Mouse (Mus musculus) thymus, postnatal 36 days (tissue): Measurements from ENCODE around the gene Rps2.
A peak's percentile ranks its signal among the peaks of the same experiment; 100 is the strongest.
"Not testable (repeated sequence)": the region's sequence is repeated elsewhere in the genome, so short reads cannot be mapped to it uniquely, and the experiment has no call there.

Experiments
- DNase-seq, 2 experiments: peaks; one replicate each; pipeline ENCODE4 v3.0.0; 2022; ENCODE audit warnings: mixed read lengths in 2 of 2

The Rps2 gene

DNA sequence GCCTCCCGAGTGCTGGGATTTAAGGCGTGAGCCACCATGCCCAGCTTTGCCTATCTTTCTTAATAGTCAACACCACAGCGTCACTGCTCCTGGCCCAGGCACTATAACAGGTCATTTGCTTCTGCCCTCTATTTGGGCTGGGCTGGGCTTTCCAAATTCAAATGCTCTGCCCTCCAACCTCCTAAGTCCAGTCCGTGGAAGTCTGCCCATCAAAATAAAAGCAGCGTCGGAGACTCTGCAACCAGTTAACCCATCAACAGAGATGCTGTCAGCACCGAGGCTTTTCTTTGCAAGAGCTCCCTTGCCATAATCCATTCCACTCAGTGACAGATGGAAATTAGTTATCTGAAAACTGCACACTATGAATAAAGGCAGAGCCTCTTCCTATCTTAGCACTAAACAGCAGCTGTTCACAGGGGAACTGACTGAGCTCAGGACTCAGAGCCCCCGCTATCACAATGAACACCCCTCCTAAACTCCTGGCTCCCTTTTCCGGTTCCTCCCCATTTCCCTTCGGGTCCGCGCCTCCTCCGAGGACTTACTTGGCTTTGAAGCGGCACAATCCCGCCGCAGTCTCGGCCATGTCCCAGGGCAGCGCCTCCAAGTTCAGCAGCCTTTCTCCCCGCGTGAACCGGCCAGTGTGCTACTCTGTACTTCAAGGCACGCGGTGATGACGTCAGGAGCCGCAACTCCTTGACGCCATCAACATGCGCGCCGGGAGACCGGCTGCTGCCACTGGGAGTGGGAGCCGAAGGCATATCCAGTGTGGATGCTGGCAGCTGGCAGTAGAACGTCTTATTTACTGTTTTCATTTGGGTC, 10.7 kb upstream of the Rps2 start, which contains the start of gene Tbl3:
Gene Tbl3 (minus strand): TSS at position 679 of the 819 bp plus-strand sequence.
- peak; percentile 89 for DNase-seq

DNA sequence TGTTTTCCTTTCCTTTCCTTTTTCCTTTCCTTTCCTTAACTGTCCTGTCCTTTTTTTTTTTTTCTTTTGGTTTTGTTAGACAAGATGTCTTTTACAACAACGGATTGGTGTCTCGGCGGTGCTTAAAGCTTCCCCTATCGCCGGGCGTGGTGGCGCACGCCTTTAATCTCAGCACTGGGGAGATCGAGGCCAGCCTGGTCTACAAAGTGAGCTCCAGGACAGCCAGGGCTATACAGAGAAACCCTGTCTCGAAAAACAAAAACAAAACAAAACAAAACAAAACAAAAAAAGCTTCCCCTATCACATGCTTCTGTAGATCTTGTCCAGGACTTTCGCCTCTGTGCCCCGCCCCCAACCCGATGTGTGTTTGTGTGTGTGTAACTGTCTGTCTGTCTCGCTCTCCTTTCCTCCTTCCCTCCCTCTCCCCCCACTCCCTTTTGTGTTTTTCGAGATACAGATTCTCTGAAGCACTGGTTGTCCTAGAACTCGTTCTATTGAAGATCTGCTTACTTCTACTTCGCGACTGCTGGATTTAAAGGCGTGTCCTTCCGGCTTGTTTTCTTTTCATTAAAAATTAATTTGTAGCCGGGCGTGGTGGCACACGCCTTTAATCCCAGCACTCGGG, 10.0 kb upstream of the Rps2 start:
- no peak for DNase-seq

DNA sequence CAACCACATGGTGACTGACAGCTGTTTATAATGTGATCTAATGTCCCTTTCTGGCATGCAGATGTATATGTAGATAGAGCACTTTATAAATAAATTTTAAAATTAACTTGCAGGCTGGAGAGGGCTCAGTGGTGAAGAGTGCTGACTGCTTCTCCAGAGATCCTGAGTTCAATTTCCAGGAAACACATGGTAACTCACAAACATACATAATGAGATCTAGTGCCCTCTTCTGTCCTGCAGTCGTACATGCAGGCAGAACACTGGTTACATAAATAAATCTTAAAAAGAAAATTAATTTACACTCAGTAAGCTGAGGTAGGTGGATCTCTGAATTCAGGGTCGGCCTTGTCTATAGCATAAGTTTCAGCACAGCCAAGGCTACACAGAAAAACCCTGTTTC, 9.3 kb upstream of the Rps2 start:
- no peak for DNase-seq

DNA sequence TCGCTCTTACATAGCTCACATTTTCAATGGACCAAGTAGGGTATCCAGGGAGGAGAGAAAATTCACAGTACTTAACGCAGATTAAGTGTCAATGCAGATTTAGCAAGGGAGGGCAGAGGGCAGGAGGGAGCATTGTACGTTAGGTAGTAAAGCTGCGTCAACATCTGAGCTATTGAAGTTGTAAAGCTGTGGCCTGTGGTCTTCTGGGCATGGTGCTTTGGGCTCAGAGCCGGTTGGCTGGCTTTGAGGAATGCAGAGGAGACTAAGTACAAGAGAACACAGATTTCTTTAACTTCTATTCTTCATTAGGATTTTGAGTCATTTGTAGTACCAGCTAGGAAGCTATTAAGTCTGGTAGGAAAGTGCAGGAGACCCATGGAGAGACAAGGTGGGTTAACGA, 2.4 kb upstream of the Rps2 start:
- no peak for DNase-seq

GRCm38 (mm10) chr17:24716166-24716682, 1.7 kb upstream of the Rps2 start:
- no peak for DNase-seq

- not testable (repeated sequence) for DNase-seq
These were observed 1.0 kb downstream of the Rps2 start for GRCm38 (mm10) chr17:24718938-24719337.

GRCm38 (mm10) chr17:24719494-24720222, 1.7 kb downstream of the Rps2 start:
- DNase-seq: peak; percentile 95 to 98

GRCm38 (mm10) chr17:24720616-24721015, 2.7 kb downstream of the Rps2 start:
- DNase-seq: not testable (repeated sequence)

- not testable (repeated sequence) for DNase-seq
These were observed 3.6 kb downstream of the Rps2 start for GRCm38 (mm10) chr17:24721383-24721955.

DNA sequence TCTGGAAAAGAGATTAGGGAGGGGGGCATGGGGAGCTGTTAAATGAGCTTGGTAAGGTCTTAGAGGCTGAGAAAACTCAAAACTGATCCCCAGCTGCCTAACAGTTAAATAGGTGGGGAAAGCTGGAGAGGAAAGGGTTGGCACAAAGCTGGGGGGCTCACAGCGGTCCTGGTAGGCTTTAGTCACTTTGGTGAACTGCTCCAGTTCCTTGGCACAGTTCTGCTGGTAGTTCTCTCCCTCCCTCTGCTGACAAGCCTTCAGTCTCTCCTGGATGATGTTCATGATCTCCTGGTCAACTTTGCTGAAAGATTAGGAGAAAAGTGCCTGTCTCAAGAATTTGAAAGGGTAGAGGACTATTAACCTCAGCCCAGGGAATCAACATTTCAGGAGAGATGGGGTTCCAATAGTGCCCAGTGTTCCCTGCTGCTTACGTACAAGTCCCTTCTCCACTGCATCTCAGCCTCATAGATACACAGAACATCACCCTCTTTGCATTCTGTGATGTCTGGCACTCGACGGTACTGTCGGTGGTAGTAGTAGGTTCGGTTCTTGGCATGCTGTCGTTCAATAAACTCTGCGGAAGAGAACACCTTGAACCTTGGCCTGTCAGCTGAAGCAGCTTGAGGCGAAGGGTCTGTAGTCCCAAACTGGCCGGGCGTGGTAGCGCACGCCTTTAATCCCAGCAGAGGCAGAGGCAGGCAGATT, 4.5 kb downstream of the Rps2 start:
- no peak for DNase-seq

- DNase-seq: no peak
These were observed 5.4 kb downstream of the Rps2 start for GRCm38 (mm10) chr17:24723122-24723880.

DNA sequence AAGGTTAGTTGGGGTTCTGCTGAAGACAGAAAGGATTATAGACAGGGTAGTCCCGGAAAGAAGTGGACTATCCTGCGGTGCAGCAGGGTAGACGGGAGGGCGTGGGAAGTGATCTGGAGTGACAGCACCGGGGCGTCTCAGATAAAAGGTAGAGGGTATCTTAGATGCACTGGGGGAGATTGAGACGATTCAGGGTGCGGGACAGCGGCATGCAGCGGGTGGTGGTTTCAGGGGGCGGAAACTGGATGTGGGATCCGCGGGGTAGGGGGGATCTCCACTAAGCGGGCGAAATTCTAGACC, 5.9 kb downstream of the Rps2 start:
- DNase-seq: no peak

DNA sequence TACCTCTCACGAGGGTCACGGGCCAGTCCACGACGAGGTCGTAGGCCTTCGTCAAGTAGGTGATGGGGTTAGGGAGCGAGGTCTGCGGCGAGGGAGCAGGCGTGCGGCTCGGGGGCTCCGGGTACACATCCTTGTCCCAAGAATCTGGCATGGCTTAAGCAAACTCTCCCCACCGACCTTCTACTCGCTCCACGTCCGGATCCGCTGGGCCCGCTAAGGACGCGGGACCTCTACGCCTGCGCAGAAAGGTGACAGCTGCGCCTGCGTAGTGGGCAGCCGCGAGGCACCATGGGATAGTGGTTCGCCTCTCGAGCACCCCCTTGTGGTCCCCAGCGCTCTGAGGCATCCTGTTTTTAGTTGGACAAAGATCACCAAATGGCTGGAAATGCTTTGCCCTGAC, 6.3 kb downstream of the Rps2 start, which contains the start of gene Ndufb10:
Gene Ndufb10 (minus strand): TSS at position 295 of the 400 bp plus-strand sequence.
- DNase-seq: peak; percentile 93 to 95

- no peak for DNase-seq
These were observed 7.9 kb downstream of the Rps2 start for GRCm38 (mm10) chr17:24725637-24726390.

DNA sequence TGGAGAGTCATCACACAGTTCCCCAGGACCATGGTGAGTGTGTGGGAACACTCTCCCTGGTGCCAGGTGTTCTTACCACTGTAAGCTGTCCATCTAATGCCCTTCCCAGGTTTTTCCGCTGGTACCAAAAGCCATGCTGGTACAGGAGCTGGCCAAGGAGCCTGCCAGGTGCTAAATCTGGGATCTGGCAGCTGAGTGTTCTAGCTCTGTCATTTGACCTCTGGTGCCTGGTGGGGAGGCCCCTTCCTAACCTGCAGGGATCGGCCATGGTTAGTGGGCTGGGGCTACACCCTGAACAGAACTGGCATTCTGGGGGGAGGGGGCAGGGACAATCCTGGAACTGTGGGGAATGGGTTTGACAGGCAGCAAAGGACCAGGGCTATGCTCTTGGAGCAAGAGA, 9.7 kb downstream of the Rps2 start, which contains the start of gene Rpl3l:
Gene Rpl3l (plus strand): TSS at position 203 of the 400 bp plus-strand sequence.
- no peak for DNase-seq

GRCm38 (mm10) chr17:24728184-24728583, 10.3 kb downstream of the Rps2 start:
- no peak for DNase-seq

- DNase-seq: no peak
These were observed 11.2 kb downstream of the Rps2 start for GRCm38 (mm10) chr17:24729067-24729466.

GRCm38 (mm10) chr17:24730787-24731186, 12.9 kb downstream of the Rps2 start:
- no peak for DNase-seq

DNA sequence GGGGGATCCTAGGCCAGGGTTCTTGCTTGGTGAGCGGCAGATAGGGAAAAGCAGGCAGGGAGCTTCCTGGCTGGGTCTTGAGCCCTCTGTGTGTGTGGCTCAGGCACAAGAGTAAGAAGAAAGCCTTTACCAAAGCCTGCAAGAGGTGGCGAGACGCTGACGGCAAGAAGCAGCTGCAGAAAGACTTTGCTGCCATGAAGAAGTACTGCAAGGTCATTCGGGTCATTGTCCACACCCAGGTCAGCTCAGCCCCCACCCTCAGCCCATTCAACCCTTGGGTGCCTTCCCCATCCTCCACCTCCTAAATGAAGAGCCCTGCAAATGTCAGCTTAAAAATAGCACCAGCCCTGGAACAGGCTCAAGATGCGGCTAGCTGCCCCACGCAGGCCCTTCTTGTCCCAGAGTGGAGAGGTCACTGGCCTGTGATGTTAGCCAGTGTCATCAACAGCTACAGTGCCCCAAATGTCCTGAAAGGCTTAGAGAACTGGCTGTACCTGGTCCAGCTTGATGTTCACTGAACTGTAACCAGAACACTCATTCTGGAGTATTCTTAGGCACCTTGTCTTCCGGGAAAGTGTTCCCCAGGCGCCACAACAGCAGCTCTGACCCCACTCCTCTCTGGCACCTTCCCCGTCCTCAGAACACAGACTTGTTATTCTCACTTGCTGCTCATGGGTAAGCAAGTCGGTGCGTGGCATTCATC, 14.5 kb downstream of the Rps2 start:
- no peak for DNase-seq

GRCm38 (mm10) chr17:24733434-24734050, 15.6 kb downstream of the Rps2 start:
- no peak for DNase-seq
